Mouse (Mus musculus) kidney, postnatal 4 days (tissue): Measurements from ENCODE around the gene Clec2h.
"Not testable (repeated sequence)": the region's sequence is repeated elsewhere in the genome, so short reads cannot be mapped to it uniquely, and the experiment has no call there.

Experiments
- DNase-seq, 2 experiments: peaks; one replicate each; pipeline ENCODE4 v3.0.0; 2021; ENCODE audit warnings: mixed read lengths in 2 of 2

Gene Clec2h

GRCm38 (mm10) chr6:128662206-128662605, at the start of gene Clec2h:
Gene Clec2h, plus strand, starts transcription at chr6:128662385.
- peak; percentile 17 to 28 for DNase-seq

- no peak for DNase-seq
These were observed 39.5 kb upstream of the Clec2h start for GRCm38 (mm10) chr6:128622733-128623132.

- not testable (repeated sequence) for DNase-seq
These were observed 38.8 kb upstream of the Clec2h start, which contains the start of gene Klrb1a for GRCm38 (mm10) chr6:128623433-128623832. Gene Klrb1a, minus strand, starts transcription at chr6:128623533.

- no peak for DNase-seq
These were observed 37.8 kb upstream of the Clec2h start for GRCm38 (mm10) chr6:128624425-128624824.

GRCm38 (mm10) chr6:128625246-128625645, 36.9 kb upstream of the Clec2h start:
- DNase-seq: not testable (repeated sequence)

- DNase-seq: peak; percentile 53 to 68
These were observed 32.1 kb upstream of the Clec2h start for GRCm38 (mm10) chr6:128629771-128630739.

GRCm38 (mm10) chr6:128630912-128631905, 31.0 kb upstream of the Clec2h start:
- not testable (repeated sequence) for DNase-seq

GRCm38 (mm10) chr6:128640673-128641072, 21.5 kb upstream of the Clec2h start:
- DNase-seq: no peak

- no peak for DNase-seq
These were observed 21.0 kb upstream of the Clec2h start for GRCm38 (mm10) chr6:128641116-128641716.

- DNase-seq: no peak
These were observed 18.2 kb upstream of the Clec2h start for GRCm38 (mm10) chr6:128643999-128644398.

GRCm38 (mm10) chr6:128644694-128645093, 17.5 kb upstream of the Clec2h start:
- DNase-seq: not testable (repeated sequence)

GRCm38 (mm10) chr6:128645708-128646107, 16.5 kb upstream of the Clec2h start:
- DNase-seq: not testable (repeated sequence)

- DNase-seq: peak in 1 of 2 experiments; percentile 8
These were observed 12.5 kb upstream of the Clec2h start for GRCm38 (mm10) chr6:128649681-128650080.

GRCm38 (mm10) chr6:128650187-128650586, 12.0 kb upstream of the Clec2h start:
- peak in 1 of 2 experiments; percentile 3 for DNase-seq

GRCm38 (mm10) chr6:128650827-128651226, 11.4 kb upstream of the Clec2h start:
- DNase-seq: not testable (repeated sequence)

GRCm38 (mm10) chr6:128652938-128653337, 9.2 kb upstream of the Clec2h start:
- no peak for DNase-seq

- no peak for DNase-seq
These were observed 936 bp upstream of the Clec2h start for GRCm38 (mm10) chr6:128661249-128661648.

- no peak for DNase-seq
These were observed 7.8 kb downstream of the Clec2h start for GRCm38 (mm10) chr6:128669936-128670335.

GRCm38 (mm10) chr6:128679574-128679973, 17.4 kb downstream of the Clec2h start:
- no peak for DNase-seq

GRCm38 (mm10) chr6:128701691-128702090, 39.5 kb downstream of the Clec2h start:
- DNase-seq: no peak

- no peak for DNase-seq
These were observed 60.8 kb downstream of the Clec2h start, which contains the start of gene Klrb1 for GRCm38 (mm10) chr6:128722959-128723358. Gene Klrb1, minus strand, starts transcription at chr6:128723059.
